Mouse (Mus musculus) intestine, embryonic 14.5 days (tissue): ENCODE measurements at regions not wholly inside any gene's neighbourhood (a gene's known extent, or its start where the extent isn't known, plus 50 kb on each side); places are given as distances from the start of the nearest gene placed in this dataset.

Experiments used
- ATAC-seq: fragments of 200-750 bp; cut with Nextera tagmentation; replicated peaks from 2 replicates; pipeline ENCODE4 v1.8.0; 2017; ENCODE audit warnings: low read depth, moderate number of reproducible peaks, moderate TSS enrichment, moderate library complexity; ENCODE audit not compliant: low FRiP score, low TSS enrichment
- DNase-seq: peaks from one replicate; pipeline ENCODE4 v3.0.0-alpha.2; 2018; ENCODE audit warnings: low spot score
- H3K27ac ChIP-seq: fragments of 300-500 bp; sonication (generic); 2 replicates; pipeline ENCODE4 v1.5.1; 2014; ENCODE audit warnings: low read depth, mild to moderate bottlenecking, control low read depth
- H3K27me3 ChIP-seq: fragments of 300-500 bp; sonication (generic); replicated peaks from 2 replicates; pipeline ENCODE4 v1.6.1; 2014; ENCODE audit warnings: low read length, control low read depth; ENCODE audit not compliant: control insufficient read depth, insufficient read depth
- H3K36me3 ChIP-seq: fragments of 300-500 bp; sonication (generic); 2 replicates; pipeline ENCODE4 v1.6.1; 2014; ENCODE audit warnings: low read length, control low read depth; ENCODE audit not compliant: control insufficient read depth, insufficient read depth
- H3K4me1 ChIP-seq: fragments of 300-500 bp; sonication (generic); replicated peaks from 2 replicates; pipeline ENCODE4 v1.6.1; 2014; ENCODE audit warnings: low read length, control low read depth, mixed read lengths; ENCODE audit not compliant: control insufficient read depth, insufficient read depth
- H3K4me2 ChIP-seq: fragments of 300-500 bp; sonication (generic); 2 replicates; pipeline ENCODE4 v1.6.1; 2014; ENCODE audit warnings: low read length
- H3K4me3 ChIP-seq: fragments of 300-500 bp; sonication (generic); 2 replicates; pipeline ENCODE4 v1.5.1; 2014; ENCODE audit warnings: low read depth, low read length, control low read depth, mixed read lengths
- H3K9ac ChIP-seq: fragments of 300-500 bp; sonication (generic); 2 replicates; pipeline ENCODE4 v1.6.1; 2014; ENCODE audit warnings: mild to moderate bottlenecking, low read length
- H3K9me3 ChIP-seq: fragments of 300-500 bp; sonication (generic); 2 replicates; pipeline ENCODE4 v1.6.1; 2016; ENCODE audit warnings: low read length, control low read depth; ENCODE audit not compliant: control insufficient read depth
- WGBS: fragments of 180-500 bp; shearing (Covaris S2); extraction: QIAGEN DNeasy Blood & Tissue Kit; methylation state at CpG from one replicate; pipeline ENCODE4 v1.1.7; 2014; 5-methylcytosine and 5-hydroxymethylcytosine counted together

DNA sequence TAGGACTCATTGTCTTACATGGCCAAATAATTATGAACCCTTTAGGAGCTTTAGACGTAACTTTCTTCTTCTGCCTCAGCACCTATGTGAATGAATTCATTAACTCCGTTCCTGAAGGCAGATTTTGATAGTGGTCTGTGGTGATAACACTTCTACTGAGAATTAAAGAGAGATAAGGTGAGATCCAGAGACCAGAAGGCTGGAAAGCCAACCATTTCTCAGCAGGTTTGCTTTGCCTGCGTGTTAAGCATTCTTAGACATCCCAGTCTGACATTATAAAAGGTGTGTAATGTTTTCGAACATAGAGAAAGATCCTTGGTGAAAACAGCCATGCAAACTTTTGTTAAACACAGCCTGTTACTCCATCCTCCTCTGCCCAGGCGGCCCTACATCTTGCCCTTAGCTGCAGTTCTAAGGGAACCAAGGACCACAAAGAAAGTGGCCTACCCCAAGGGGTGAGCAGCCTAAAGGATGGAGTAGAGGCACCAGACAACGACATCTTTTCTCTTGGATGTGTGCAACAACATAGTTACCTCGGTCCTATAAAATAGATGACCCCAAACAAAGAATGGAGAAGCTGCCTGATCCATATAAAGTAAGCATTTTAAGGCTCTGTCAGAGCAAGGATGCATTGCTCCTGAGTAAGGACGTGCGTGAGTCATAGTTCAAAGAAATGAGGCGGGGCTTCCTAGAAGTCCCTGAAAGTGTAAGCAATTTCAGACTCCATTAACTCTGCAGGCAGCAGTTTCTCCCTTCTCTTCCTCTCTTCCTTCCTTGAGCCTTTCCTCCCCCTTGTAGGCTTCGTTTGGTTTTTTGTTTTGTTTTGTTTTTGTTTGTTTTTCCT, 55.1 kb upstream of the Xpr1 start:
- no peak overlapping the region for H3K27ac ChIP-seq
- H3K9me3 ChIP-seq: no peaks in the 10 kb centered on the region
- H3K4me2 ChIP-seq: no peak overlapping the region
- DNase-seq (no peak), ATAC-seq (no peak)
- H3K4me3 ChIP-seq: no peak overlapping the region
- no peak overlapping the region for H3K9ac ChIP-seq
- H3K36me3 ChIP-seq: no peaks in the 10 kb centered on the region
- 61% methylated on average over 11 of the region's 11 CpGs for WGBS
- no peaks in the 10 kb centered on the region for H3K27me3 ChIP-seq
- no peaks in the 10 kb centered on the region for H3K4me1 ChIP-seq

DNA sequence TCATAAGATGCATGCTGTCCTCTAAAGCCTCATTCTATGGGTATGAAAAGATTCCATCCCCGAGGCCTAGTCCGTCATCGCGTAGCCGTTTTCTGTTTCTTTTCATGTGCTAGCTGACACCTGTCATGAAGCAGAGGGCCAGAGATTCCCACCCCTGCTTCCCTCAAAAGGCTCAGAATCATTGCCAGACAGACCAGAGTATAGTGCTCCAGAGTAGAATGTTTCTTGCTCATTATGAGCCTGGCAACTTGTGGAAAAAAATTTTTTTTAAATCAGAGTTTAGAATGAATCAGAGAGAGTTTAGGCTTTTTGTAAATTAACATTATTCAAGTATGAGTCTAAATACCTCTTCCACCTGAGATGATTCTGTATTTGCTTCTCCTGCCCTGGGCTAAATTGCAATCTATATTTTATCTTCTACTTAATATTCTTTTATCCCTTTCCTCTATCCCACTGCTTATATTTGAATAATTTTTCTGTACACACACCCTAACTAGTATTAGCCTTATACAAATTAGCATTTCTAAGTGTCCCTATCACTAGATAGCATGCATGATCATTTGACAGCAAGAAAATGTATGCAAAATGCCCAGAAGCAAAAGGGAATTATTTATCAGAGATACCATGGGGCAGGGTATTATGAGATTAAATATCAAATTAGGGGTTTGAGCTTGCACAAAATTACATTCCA, 55.9 kb upstream of the Xpr1 start:
- no peaks in the 10 kb centered on the region for H3K4me1 ChIP-seq
- DNase-seq (no peak), ATAC-seq (no peak)
- no peak overlapping the region for H3K4me3 ChIP-seq
- H3K27me3 ChIP-seq: no peaks in the 10 kb centered on the region
- WGBS: 47% methylated on average over 5 of the region's 5 CpGs
- H3K36me3 ChIP-seq: no peaks in the 10 kb centered on the region
- H3K27ac ChIP-seq: no peak overlapping the region
- H3K4me2 ChIP-seq: no peak overlapping the region
- no peaks in the 10 kb centered on the region for H3K9me3 ChIP-seq
- no peak overlapping the region for H3K9ac ChIP-seq

DNA sequence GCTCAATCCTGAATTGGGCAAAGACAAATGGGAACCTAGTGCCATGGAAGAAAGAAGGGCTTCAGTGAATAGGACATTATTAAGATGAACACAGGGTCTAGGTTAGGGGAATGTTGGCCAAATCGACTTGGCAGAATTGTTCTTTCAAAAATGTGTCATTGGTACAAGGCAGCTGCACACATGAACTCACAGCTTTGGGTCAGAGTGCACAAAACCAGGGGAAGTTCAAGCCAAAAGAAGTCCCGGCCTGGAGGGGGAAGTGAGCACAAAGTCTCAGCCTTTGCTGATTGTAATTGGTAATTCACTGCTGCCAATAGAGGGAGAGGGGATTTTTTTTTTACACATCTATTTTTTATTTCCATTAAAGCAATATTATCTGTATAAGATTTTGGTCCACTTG, 57.8 kb upstream of the Xpr1 start:
- WGBS: 54% methylated on average over 2 of the region's 2 CpGs
- Histone ChIP-seq H3K27ac (no peak overlapping the region), H3K4me3 (no peak overlapping the region), H3K4me1 (no peaks in the 10 kb centered on the region), H3K27me3 (no peaks in the 10 kb centered on the region), H3K36me3 (no peaks in the 10 kb centered on the region), H3K9ac (no peak overlapping the region), H3K9me3 (no peaks in the 10 kb centered on the region), H3K4me2 (no peak overlapping the region)
- ATAC-seq: no peak
- DNase-seq: no peak

DNA sequence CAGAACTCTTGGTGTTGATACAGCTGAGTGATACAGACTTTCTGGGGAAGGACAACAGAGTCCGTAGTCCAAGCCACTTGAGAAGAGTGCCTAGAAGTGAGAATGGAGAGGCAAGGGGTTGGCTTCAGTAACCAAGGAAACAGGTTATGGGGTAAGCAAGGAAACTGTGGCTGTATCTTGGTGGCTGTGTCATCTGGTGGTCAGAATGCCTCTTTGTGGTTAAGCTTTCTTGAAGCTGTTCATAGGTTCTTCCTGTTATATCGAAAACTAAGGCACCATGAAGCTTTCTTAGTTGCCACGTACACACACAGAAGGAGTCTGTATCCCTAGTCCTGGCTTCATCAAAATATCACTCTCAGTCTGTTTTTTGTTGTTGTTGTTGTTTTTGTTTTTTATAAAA, 59.0 kb upstream of the Xpr1 start:
- Histone ChIP-seq H3K27ac (no peak overlapping the region), H3K27me3 (no peaks in the 10 kb centered on the region), H3K4me1 (no peaks in the 10 kb centered on the region), H3K4me2 (no peak overlapping the region), H3K36me3 (no peaks in the 10 kb centered on the region), H3K4me3 (no peak overlapping the region), H3K9me3 (no peaks in the 10 kb centered on the region), H3K9ac (no peak overlapping the region)
- 92% methylated on average over 3 of the region's 3 CpGs for WGBS
- DNase-seq (no peak), ATAC-seq (no peak)

DNA sequence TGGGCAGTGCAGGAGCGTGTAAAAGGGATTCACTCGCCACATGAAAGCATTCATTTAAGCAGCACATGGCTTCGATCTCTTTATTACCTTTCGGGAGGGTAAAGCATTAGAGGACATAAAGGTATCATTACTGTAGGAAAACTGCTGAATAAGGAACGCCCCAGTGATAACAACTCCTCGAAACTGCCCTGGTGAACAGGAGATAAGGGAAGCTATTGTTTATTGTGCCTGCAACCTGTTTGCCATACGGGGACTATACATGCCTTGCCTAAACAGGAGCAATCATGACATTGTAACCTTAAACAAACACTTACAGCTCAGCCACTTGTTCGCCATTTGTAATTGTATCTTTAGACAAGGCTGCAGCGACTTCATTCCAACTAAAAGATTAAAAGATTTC, 64.9 kb upstream of the Xpr1 start:
- no peak overlapping the region for H3K4me2 ChIP-seq
- 0 out of 2 replicates have a peak, but pooled peaks cover 3% of the 10 kb centered on the region for H3K4me1 ChIP-seq
- no peaks in the 10 kb centered on the region for H3K36me3 ChIP-seq
- DNase-seq (no peak), ATAC-seq (no peak)
- H3K27ac ChIP-seq: no peak overlapping the region
- H3K27me3 ChIP-seq: no peaks in the 10 kb centered on the region
- WGBS: 26% methylated on average over 9 of the region's 9 CpGs
- no peaks in the 10 kb centered on the region for H3K9me3 ChIP-seq
- no peak overlapping the region for H3K9ac ChIP-seq
- no peak overlapping the region for H3K4me3 ChIP-seq

DNA sequence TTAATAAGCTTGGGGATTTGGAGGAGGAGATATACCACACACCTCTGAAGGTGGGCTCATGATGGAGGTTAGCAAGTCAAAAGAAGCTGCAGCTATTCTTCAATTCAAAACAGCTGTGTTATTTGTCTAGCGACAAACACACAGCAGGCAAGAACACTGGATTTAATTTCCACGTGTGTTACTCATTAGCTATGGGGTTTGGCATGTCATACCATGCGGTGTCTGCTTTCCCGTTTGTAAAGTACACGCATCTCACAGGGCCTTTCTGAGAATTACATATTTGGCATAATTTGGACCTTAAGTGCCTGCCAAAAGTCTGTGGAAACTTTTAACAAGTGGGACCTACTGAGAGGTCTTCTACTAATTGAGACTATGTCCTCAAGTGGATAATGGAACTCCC, 65.5 kb upstream of the Xpr1 start:
- H3K9me3 ChIP-seq: no peaks in the 10 kb centered on the region
- no peak overlapping the region for H3K4me3 ChIP-seq
- DNase-seq (no peak), ATAC-seq (no peak)
- H3K9ac ChIP-seq: no peak overlapping the region
- no peak overlapping the region for H3K4me2 ChIP-seq
- 74% methylated on average over 5 of the region's 5 CpGs for whole genome bisulfite sequencing
- H3K4me1 ChIP-seq: 0 out of 2 replicates have a peak, but pooled peaks cover 3% of the 10 kb centered on the region
- H3K27ac ChIP-seq: no peak overlapping the region
- H3K27me3 ChIP-seq: no peaks in the 10 kb centered on the region
- H3K36me3 ChIP-seq: no peaks in the 10 kb centered on the region

DNA sequence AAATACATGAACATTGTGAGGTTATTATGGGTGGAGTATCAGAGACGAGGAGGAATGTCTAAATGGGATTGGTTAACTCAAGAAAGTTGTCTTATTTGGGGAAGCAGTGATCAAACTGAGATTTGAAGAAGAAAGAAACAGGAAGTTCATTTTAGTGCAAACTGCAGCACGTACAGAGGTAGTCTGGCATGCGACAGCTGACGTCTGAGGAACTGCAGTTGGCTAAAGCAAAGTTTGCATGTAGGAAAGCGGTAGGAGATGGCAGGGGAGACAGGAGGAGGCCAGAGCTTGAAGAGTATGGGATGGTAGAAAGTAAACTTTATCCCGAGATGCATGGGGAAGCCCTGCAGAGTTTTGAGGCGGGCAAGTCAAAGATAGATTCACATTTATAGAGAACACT, 66.5 kb upstream of the Xpr1 start:
- Histone ChIP-seq H3K4me3 (no peak overlapping the region), H3K27me3 (no peaks in the 10 kb centered on the region), H3K27ac (no peak overlapping the region), H3K4me2 (no peak overlapping the region), H3K9ac (no peak overlapping the region), H3K36me3 (no peaks in the 10 kb centered on the region), H3K4me1 (peaks cover 3% of the 10 kb centered on the region; the same call in 1 of the 2 replicates), H3K9me3 (no peaks in the 10 kb centered on the region)
- DNase-seq (no peak), ATAC-seq (no peak)
- 46% methylated on average over 7 of the region's 7 CpGs for WGBS

DNA sequence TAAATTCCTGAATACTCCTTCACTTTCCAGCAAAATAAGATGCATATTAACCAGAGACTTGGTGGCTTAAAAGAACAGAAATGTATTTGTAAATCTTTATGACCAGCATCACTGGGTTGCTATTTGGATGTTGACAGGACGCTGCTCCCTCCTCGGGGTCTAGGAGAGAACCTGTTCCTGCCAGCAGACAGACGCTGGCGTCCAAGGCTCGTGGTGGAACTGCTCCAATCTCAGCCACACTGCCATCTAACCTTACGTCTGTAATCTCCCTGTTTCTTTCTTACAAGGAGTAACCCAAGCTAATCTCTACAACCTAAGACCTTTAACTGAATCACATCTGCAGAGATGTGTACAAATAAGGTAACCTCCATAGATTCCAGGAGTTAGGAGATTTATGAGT, 70.1 kb upstream of the Acbd6 start:
- no peak overlapping the region for H3K9ac ChIP-seq
- H3K27me3 ChIP-seq: no peaks in the 10 kb centered on the region
- H3K9me3 ChIP-seq: no peaks in the 10 kb centered on the region
- H3K36me3 ChIP-seq: no peaks in the 10 kb centered on the region
- no peak overlapping the region for H3K4me3 ChIP-seq
- H3K4me1 ChIP-seq: peaks cover 1% of the 10 kb centered on the region; the same call in 1 of the 2 replicates
- no peak overlapping the region for H3K4me2 ChIP-seq
- DNase-seq (no peak), ATAC-seq (no peak)
- WGBS: 85% methylated on average over 6 of the region's 6 CpGs
- no peak overlapping the region for H3K27ac ChIP-seq
